ENCODE assay signal across 22 mouse cellular contexts in genomic region chr10:5196267-5196666, GRCm38 (mm10).
DNase-seq lines count a peak whose midpoint lies in the region; ATAC-seq and TF ChIP-seq lines count a peak whose summit lies in the region.
"Had no signal": no experiment of that assay in that cellular context is flagged by ENCODE, and none has a peak within 500 bp of the region (broad histone marks: within the 10 kb centered on the region; RNA-seq: fewer than 3 reads in every experiment).

No protein-coding gene starts in this region.

- peaks cover 17 to 19% of the 10 kb centered on the region in 2 experiments for H3K4me1 ChIP-seq in MEL (ENCODE audit: control insufficient read depth in 1 of 2, insufficient read depth in 2 of 2, low read length in 2 of 2)
- peaks cover 7% of the 10 kb centered on the region for H3K4me1 ChIP-seq in olfactory bulb, adult 2 months (ENCODE audit: control insufficient read depth, insufficient read depth, low read length)
- H3K4me1 ChIP-seq in forebrain, embryonic 12.5 days = no peaks in the 10 kb centered on the region
- peaks cover 27% of the 10 kb centered on the region for H3K4me1 ChIP-seq in liver, embryonic 12.5 days
- H3K4me1 ChIP-seq: embryonic facial prominence, embryonic 15.5 days had no signal

- H3K36me3 ChIP-seq in MEL (ENCODE audit: control insufficient read depth in 1 of 2, insufficient read depth in 2 of 2, low read length in 2 of 2) = peaks cover 0 to 20% of the 10 kb centered on the region in 2 experiments; a peak in 2 of 4 replicates
- no peaks in the 10 kb centered on the region for H3K36me3 ChIP-seq in forebrain, embryonic 12.5 days (replicated peaks)
- H3K36me3 ChIP-seq in liver, embryonic 12.5 days = no peaks in the 10 kb centered on the region
- H3K36me3 ChIP-seq: forebrain, embryonic 10.5 days; forebrain, embryonic 15.5 days had no signal

- H3K27ac ChIP-seq in MEL (ENCODE audit: control insufficient read depth, low read depth, low read length) = peak overlapping the region; percentile 74; the same call in 1 of the 2 replicates
- 0 out of 2 replicates have a peak overlapping the region, but pooled peaks have one; percentile 51 for H3K27ac ChIP-seq in olfactory bulb, adult 2 months (ENCODE audit: insufficient read depth, low read depth, low read length)
- no peak overlapping the region for H3K27ac ChIP-seq in forebrain, embryonic 12.5 days
- H3K27ac ChIP-seq in liver, embryonic 12.5 days = no peak overlapping the region
- H3K27ac ChIP-seq: embryonic facial prominence, embryonic 13.5 days; embryonic facial prominence, embryonic 15.5 days; forebrain, embryonic 10.5 days; forebrain, embryonic 13.5 days; forebrain, embryonic 15.5 days had no signal

- H3K4me3 ChIP-seq in MEL (ENCODE audit: control insufficient read depth in 1 of 2, insufficient read depth in 1 of 2, low read depth in 2 of 2, low read length in 2 of 2) = no peak overlapping the region
- no peak overlapping the region for H3K4me3 ChIP-seq in olfactory bulb, adult 2 months (ENCODE audit: insufficient read depth, low read depth, low read length)
- no peak overlapping the region for H3K4me3 ChIP-seq in forebrain, embryonic 12.5 days (replicated peaks)
- H3K4me3 ChIP-seq in liver, embryonic 12.5 days = no peak overlapping the region
- H3K4me3 ChIP-seq: embryonic facial prominence, embryonic 13.5 days; embryonic facial prominence, embryonic 15.5 days; erythroblast, embryonic 14.5 days; forebrain, embryonic 10.5 days; forebrain, embryonic 13.5 days; forebrain, embryonic 15.5 days had no signal

- H3K27me3 ChIP-seq in MEL (ENCODE audit: control insufficient read depth in 1 of 2, insufficient read depth in 2 of 2, low read length in 2 of 2) = no peaks in the 10 kb centered on the region
- H3K27me3 ChIP-seq in forebrain, embryonic 12.5 days = no peaks in the 10 kb centered on the region
- H3K27me3 ChIP-seq in liver, embryonic 12.5 days (replicated peaks) = no peaks in the 10 kb centered on the region
- H3K27me3 ChIP-seq: embryonic facial prominence, embryonic 13.5 days; embryonic facial prominence, embryonic 15.5 days; forebrain, embryonic 13.5 days; forebrain, embryonic 15.5 days had no signal

- no peak for TF ChIP-seq EP300 in MEL (IDR thresholded peaks at IDR 0.05; ENCODE audit: low read depth in 1 of 2, low read length in 2 of 2)

- no peaks in the 10 kb centered on the region for H3K9me3 ChIP-seq in MEL (replicated peaks; ENCODE audit: insufficient read depth, low read length)
- no peaks in the 10 kb centered on the region for H3K9me3 ChIP-seq in forebrain, embryonic 12.5 days
- no peaks in the 10 kb centered on the region for H3K9me3 ChIP-seq in liver, embryonic 12.5 days (replicated peaks)
- H3K9me3 ChIP-seq: embryonic facial prominence, embryonic 13.5 days; embryonic facial prominence, embryonic 15.5 days; forebrain, embryonic 10.5 days; forebrain, embryonic 13.5 days; forebrain, embryonic 15.5 days had no signal

- DNase-seq in MEL (ENCODE audit: low read depth, low spot score) (peak; percentile 50), MN1 (ENCODE audit: low spot score) (peak; percentile 76)
- DNase-seq: adrenal gland, adult 8-10 months; adrenal gland, postnatal 14 days; adrenal gland, postnatal 36 days; cerebellum, adult 11-12 months; cerebellum, adult 8-10 months; cerebellum, adult 9-11 months; cerebellum, postnatal 14 days; cerebellum, postnatal 36 days; embryo, embryonic 11 days; forebrain, postnatal 0 days had no signal

- 90% methylated on average over 5 of the region's 5 CpGs for WGBS in olfactory bulb, adult 2 months
- WGBS in forebrain, embryonic 12.5 days = 91% methylated on average over 5 of the region's 5 CpGs
- 79% methylated on average over 5 of the region's 5 CpGs for WGBS in liver, embryonic 12.5 days (ENCODE audit: insufficient replicate concordance)

- no peak for TF ChIP-seq RAD21 in MEL (IDR thresholded peaks at IDR 0.05; ENCODE audit: low read depth, low read length)

- H3K9ac ChIP-seq in MEL (ENCODE audit: control insufficient read depth, low read depth, low read length, poor library complexity, severe bottlenecking) = peak overlapping the region; percentile 51; the same call in 1 of the 2 replicates
- no peak overlapping the region for H3K9ac ChIP-seq in forebrain, embryonic 12.5 days
- no peak overlapping the region for H3K9ac ChIP-seq in liver, embryonic 12.5 days
- H3K9ac ChIP-seq: embryonic facial prominence, embryonic 13.5 days; embryonic facial prominence, embryonic 15.5 days; forebrain, embryonic 13.5 days; forebrain, embryonic 15.5 days; forebrain, postnatal 0 days had no signal

- no peak for TF ChIP-seq POLR2A in MEL (IDR thresholded peaks at IDR 0.05; ENCODE audit: control insufficient read depth in 1 of 2, insufficient read depth in 1 of 2, low read depth in 1 of 2, low read length in 2 of 2, poor library complexity in 1 of 2)
- no peak for TF ChIP-seq POLR2A in olfactory bulb, adult 2 months (IDR thresholded peaks at IDR 0.05; ENCODE audit: insufficient read depth, low read depth, low read length)

- no peak for TF ChIP-seq CTCF in MEL (IDR thresholded peaks at IDR 0.05 in 2 of 3, conservative IDR thresholded peaks at IDR 0.05 in 1 of 3; ENCODE audit: control insufficient read depth in 1 of 3, insufficient read depth in 1 of 3, low read depth in 2 of 3, low read length in 3 of 3, poor library complexity in 1 of 3, severe bottlenecking in 1 of 3)
- TF ChIP-seq CTCF in olfactory bulb, adult 2 months (IDR thresholded peaks at IDR 0.05; ENCODE audit: insufficient read depth, low read depth, low read length) = no peak

- no peak for ATAC-seq in forebrain, embryonic 12.5 days (ENCODE audit: low FRiP score)
- no peak for ATAC-seq in liver, embryonic 12.5 days
- ATAC-seq: activated CD4-positive, CD25-positive, alpha-beta regulatory T cell, adult 4 months; forebrain, embryonic 13.5 days; forebrain, embryonic 15.5 days; forebrain, postnatal 0 days had no signal

- H3K4me2 ChIP-seq in forebrain, embryonic 12.5 days = no peak overlapping the region
- H3K4me2 ChIP-seq in liver, embryonic 12.5 days = no peak overlapping the region
- H3K4me2 ChIP-seq: embryonic facial prominence, embryonic 13.5 days; embryonic facial prominence, embryonic 15.5 days; forebrain, embryonic 13.5 days; forebrain, embryonic 15.5 days had no signal

- H3K79me2 ChIP-seq in MEL (ENCODE audit: control insufficient read depth, insufficient read depth, low read length, poor library complexity) = peaks cover 3% of the 10 kb centered on the region; the same call in 1 of the 2 replicates

TF ChIP-seq in MEL, 35 proteins besides CTCF, POLR2A, EP300 and RAD21:
- TF ChIP-seq TCF12 (IDR thresholded peaks at IDR 0.05; ENCODE audit: low read depth, low read length) (peak; percentile 13; the same call in 1 of the 2 replicates), ETS1 (IDR thresholded peaks at IDR 0.05; ENCODE audit: low read depth, low read length) (0 out of 2 replicates have a peak, but pooled peaks have one; percentile 47), TBP (IDR thresholded peaks at IDR 0.05; ENCODE audit: low read depth, low read length) (no peak), GATA1 (IDR thresholded peaks at IDR 0.05; ENCODE audit: low read depth, low read length) (no peak)

Comparison
In these comparisons a context has a peak if more than half of its experiments do, and no peak if none do; other contexts are left out.
1. H3K27ac ChIP-seq: peak in MEL (single experiment) and olfactory bulb, adult 2 months (single experiment); none in forebrain, embryonic 12.5 days (single experiment) and liver, embryonic 12.5 days (single experiment).